Mouse (Mus musculus) midbrain, embryonic 14.5 days (tissue): ENCODE measurements around the gene Mier2. TPM values are rescaled to one million over a fixed set of nuclear protein-coding genes. Genes with fewer than 3 reads are reported as not detected.

ENCODE experiments used
- ATAC-seq: fragments of 200-750 bp; cut with Nextera tagmentation; 2 replicates; pipeline ENCODE4 v1.8.0; 2017; ENCODE audit warnings: moderate number of reproducible peaks, moderate library complexity; ENCODE audit not compliant: low FRiP score, low TSS enrichment
- DNase-seq: peaks from one replicate; pipeline ENCODE4 v3.0.0-alpha.2; 2015
- H3K27ac ChIP-seq: fragments of 300-500 bp; sonication (generic); replicated peaks from 2 replicates; pipeline ENCODE4 v1.5.1; 2014; ENCODE audit warnings: mild to moderate bottlenecking, low read depth, low read length, moderate library complexity
- H3K27me3 ChIP-seq: fragments of 300-500 bp; sonication (generic); 2 replicates; pipeline ENCODE4 v1.6.1; 2014; ENCODE audit warnings: low read length, control low read depth, mixed read lengths; ENCODE audit not compliant: control insufficient read depth, insufficient read depth
- H3K36me3 ChIP-seq: fragments of 300-500 bp; sonication (generic); 2 replicates; pipeline ENCODE4 v1.6.1; 2014; ENCODE audit warnings: low read length, control low read depth; ENCODE audit not compliant: control insufficient read depth, insufficient read depth
- H3K4me1 ChIP-seq: fragments of 300-500 bp; sonication (generic); 2 replicates; pipeline ENCODE4 v1.6.1; 2014; ENCODE audit warnings: mild to moderate bottlenecking, antibody characterized with exemption, low read length, control low read depth; ENCODE audit not compliant: control insufficient read depth, insufficient read depth
- H3K4me2 ChIP-seq: fragments of 300-500 bp; sonication (generic); 2 replicates; pipeline ENCODE4 v1.6.1; 2014; ENCODE audit warnings: mild to moderate bottlenecking, low read length, moderate library complexity
- H3K4me3 ChIP-seq: fragments of 300-500 bp; sonication (generic); replicated peaks from 2 replicates; pipeline ENCODE4 v1.5.1; 2014; ENCODE audit warnings: low read depth, low read length
- H3K9ac ChIP-seq: fragments of 300-500 bp; sonication (generic); replicated peaks from 2 replicates; pipeline ENCODE4 v1.6.1; 2014; ENCODE audit warnings: mild to moderate bottlenecking, low read length, moderate library complexity
- H3K9me3 ChIP-seq: fragments of 300-500 bp; sonication (generic); 2 replicates; pipeline ENCODE4 v1.6.1; 2016; ENCODE audit warnings: low read length, control low read depth, mixed read lengths; ENCODE audit not compliant: control insufficient read depth
- WGBS: fragments of 180-500 bp; shearing (Covaris S2); extraction: QIAGEN DNeasy Blood & Tissue Kit; methylation state at CpG from one replicate; pipeline ENCODE4 v1.1.7; 2014; 5-methylcytosine and 5-hydroxymethylcytosine counted together
- polyA plus RNA-seq: library from polyadenylated mRNA; unstranded; fragments of >200 nt; fragmentation: Nextera tagmentation; extraction: Ambion mirVana; gene quantifications from 2 replicates; pipeline ENCODE4 v1.2.1, GENCODE M21; 2014

Gene Mier2
- 48.8 and 64.3 TPM in 2 replicates for polyA plus RNA-seq

DNA sequence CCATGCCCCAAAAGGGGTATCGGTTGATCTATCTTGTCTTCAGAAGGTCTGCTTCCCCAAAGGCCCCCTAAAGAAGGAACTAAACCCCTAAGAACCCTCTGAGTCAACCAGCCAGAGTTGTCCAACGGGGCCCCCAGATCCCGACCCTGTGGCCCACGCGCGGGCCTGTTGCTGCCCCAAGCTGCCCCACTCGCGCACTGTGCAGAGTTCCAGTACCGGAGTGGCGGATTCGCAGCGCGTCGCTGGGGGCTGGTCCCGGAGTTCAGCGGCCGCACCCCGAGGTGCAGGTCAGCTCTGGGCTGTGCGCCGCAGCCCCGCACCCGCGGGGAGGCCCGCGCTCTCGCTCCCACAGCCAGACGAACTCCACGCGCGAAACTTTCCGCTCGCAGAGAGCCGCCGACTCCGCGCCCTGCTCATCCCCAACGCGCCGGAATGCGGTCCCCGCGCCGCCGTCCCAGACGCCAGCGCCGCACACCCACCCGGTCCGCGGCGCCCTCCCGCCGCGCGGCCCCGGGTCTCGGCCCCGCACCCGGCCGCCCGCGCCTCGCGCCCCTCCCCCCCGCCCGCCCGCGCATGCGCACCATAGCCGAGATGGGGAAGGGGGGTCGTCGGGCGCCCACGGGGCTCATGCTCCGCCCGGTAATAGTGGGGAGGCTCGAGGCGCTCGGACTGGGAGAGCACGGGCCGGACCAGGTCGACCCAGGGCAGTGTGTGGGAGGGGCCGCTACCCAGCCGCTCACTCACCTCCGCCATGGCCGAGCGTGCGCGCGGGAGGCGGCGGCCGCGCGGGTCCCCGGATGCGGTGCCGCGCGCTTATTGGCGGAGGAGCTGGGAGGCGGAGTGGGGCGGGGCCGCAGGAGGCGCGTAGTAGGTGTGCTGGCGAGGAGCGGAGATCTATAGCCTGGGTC lies at the start of gene Mier2:
TSS of gene Mier2 (minus strand) at position 870 of the 908 bp plus-strand sequence.
- H3K27ac ChIP-seq: peak within 1 kb of the TSS; percentile 77
- H3K27me3 ChIP-seq: no peaks in the 10 kb centered on the region
- WGBS: under 1% methylated on average over 88 of the region's 108 CpGs
- H3K4me2 ChIP-seq: peak within 1 kb of the TSS; percentile 89
- peaks cover 12% of the 10 kb centered on the region for H3K36me3 ChIP-seq
- peaks cover 12% of the 10 kb centered on the region for H3K4me1 ChIP-seq
- ATAC-seq (peak; percentile 90), DNase-seq (peak; percentile 88)
- H3K4me3 ChIP-seq: peak within 1 kb of the TSS; percentile 90
- H3K9ac ChIP-seq: peak within 1 kb of the TSS; percentile 86
- H3K9me3 ChIP-seq: no peaks in the 10 kb centered on the region

DNA sequence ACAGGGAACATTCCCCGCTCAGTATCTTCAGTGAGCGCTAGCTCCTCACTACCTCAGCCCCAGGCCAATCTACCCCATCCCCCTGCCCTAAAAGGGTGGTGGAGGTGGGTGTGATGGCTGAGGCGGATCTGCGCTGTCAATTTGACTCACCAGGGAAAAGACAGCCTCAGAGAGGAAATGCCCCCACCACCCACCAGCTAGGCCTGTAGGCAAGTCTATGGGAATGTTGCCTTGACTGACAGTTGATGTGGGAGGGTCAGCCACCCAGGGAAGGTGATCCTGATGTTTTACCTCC lies 42.9 kb upstream of the Mier2 start:
- H3K36me3 ChIP-seq: no peaks in the 10 kb centered on the region
- H3K9ac ChIP-seq: no peak overlapping the region
- no peak overlapping the region for H3K27ac ChIP-seq
- no peaks in the 10 kb centered on the region for H3K4me1 ChIP-seq
- ATAC-seq (no peak), DNase-seq (no peak)
- no peak overlapping the region for H3K4me3 ChIP-seq
- H3K27me3 ChIP-seq: peaks cover 6% of the 10 kb centered on the region; the same call in 1 of the 2 replicates
- WGBS: 79% methylated on average over 4 of the region's 4 CpGs
- no peak overlapping the region for H3K4me2 ChIP-seq
- no peaks in the 10 kb centered on the region for H3K9me3 ChIP-seq

DNA sequence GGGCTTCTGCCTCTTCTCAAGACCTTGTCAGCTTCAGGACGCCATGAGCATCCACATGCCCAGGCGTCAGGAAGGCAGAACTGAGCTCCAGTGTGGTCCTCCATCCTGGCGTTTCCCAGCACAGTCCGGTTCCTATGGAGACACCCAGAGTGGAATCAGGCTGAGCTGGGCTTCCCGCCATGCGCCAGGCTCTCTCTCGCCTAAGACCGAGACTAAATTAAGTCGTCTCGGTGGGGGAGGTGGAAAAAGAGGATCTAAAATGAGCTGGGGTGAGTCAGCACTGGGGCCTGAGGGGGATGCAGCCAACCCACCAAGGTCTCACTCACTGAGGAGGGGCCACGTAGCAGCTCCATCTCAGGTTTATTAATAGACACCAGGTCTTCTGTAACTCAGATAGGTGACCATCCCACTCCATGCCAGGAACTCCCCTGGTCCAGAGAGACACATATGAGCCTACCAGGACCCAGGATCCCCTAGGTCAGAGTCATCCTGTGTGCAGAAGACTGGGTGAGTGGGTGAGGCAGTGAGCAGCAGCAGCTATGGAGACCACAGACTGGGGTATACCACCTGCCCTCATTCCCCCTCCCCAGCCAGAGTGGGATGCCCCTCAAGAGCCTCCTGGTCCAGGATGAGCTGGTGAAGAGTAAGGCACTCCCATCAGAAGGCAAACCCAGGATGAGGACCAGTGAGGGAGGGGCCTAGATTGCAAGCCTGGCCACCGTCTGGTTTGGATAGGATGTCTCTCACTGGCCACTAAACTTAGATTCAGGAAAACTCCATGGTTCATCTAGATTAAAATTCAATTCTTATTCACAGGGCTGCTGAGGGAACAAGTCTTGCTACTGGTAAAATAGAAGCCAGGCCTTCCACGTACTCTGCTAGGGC lies 42.3 kb upstream of the Mier2 start:
- Histone ChIP-seq H3K4me2 (no peak overlapping the region), H3K27ac (no peak overlapping the region), H3K27me3 (peaks cover 6% of the 10 kb centered on the region; the same call in 1 of the 2 replicates), H3K4me1 (no peaks in the 10 kb centered on the region), H3K4me3 (no peak overlapping the region), H3K9ac (no peak overlapping the region), H3K9me3 (no peaks in the 10 kb centered on the region), H3K36me3 (no peaks in the 10 kb centered on the region)
- 18% methylated on average over 13 of the region's 13 CpGs for WGBS
- DNase-seq (peak; percentile 33), ATAC-seq (no peak)

DNA sequence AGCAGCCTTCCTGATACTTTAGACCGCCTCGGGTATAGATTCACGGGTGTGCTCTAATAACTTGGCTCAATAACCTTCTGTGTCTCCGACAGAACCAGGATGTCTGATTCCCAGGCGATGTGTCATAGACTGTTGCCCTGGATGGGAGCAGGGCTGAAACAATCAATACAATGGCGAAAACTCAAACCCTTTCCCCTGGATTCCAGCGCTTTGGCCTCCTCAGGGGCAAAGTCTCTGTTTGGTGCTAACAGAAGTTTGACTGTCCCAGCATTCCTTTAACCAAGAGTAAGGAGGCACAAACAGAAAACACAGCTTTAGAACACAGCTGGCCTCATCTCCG lies 40.6 kb upstream of the Mier2 start:
- DNase-seq (no peak), ATAC-seq (no peak)

DNA sequence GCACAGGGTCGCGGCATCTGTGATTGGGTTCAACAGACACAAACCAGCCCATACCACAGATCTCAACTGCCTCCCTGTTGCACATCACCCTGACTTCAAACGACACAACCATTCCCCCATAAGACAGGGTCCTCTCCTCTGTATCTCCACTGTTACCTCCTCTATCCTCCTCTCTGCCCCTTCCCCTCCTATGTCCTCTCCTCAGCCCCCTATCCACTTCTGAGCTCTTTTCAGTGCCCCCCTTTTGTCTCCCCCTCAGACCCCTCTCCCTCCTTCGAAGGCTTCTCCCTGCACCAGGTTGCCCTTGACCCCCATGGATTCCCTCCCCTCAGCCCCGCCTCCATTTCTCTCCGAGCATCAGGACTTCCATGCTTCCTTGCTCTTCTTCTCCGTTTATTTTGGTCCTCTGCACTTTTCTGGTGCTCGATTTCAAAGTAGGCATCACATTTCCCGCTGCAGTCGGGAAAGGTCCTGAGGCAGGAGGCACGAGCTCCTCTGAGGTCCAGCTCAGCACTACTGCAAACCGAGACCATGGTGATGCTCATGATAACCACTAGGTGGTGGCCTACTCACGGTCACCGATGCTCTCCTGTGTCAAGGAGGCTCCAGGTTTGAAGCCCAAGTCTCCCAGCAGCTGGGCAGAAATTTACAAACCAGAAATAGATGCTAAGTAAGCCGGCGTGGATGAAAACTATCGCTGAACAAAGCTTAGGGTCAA lies 40.0 kb upstream of the Mier2 start:
- H3K36me3 ChIP-seq: no peaks in the 10 kb centered on the region
- ATAC-seq (peak; percentile 81; the same call in 1 of the 2 replicates), DNase-seq (peak; percentile 91)
- peaks cover 6% of the 10 kb centered on the region; the same call in 1 of the 2 replicates for H3K27me3 ChIP-seq
- 19% methylated on average over 17 of the region's 17 CpGs for WGBS
- H3K4me3 ChIP-seq: no peak overlapping the region
- no peaks in the 10 kb centered on the region for H3K4me1 ChIP-seq
- no peak overlapping the region for H3K27ac ChIP-seq
- no peak overlapping the region for H3K9ac ChIP-seq
- no peaks in the 10 kb centered on the region for H3K9me3 ChIP-seq
- H3K4me2 ChIP-seq: 0 out of 2 replicates have a peak overlapping the region, but pooled peaks have one; percentile 18

More for the DNA sequence above, 40.6 kb upstream of the Mier2 start:
- no peaks in the 10 kb centered on the region for H3K9me3 ChIP-seq
- H3K27me3 ChIP-seq: peaks cover 6% of the 10 kb centered on the region; the same call in 1 of the 2 replicates
- H3K4me2 ChIP-seq: no peak overlapping the region
- H3K4me1 ChIP-seq: no peaks in the 10 kb centered on the region
- H3K36me3 ChIP-seq: no peaks in the 10 kb centered on the region
- 62% methylated on average over 8 of the region's 8 CpGs for WGBS
- no peak overlapping the region for H3K9ac ChIP-seq
- no peak overlapping the region for H3K27ac ChIP-seq
- H3K4me3 ChIP-seq: no peak overlapping the region

DNA sequence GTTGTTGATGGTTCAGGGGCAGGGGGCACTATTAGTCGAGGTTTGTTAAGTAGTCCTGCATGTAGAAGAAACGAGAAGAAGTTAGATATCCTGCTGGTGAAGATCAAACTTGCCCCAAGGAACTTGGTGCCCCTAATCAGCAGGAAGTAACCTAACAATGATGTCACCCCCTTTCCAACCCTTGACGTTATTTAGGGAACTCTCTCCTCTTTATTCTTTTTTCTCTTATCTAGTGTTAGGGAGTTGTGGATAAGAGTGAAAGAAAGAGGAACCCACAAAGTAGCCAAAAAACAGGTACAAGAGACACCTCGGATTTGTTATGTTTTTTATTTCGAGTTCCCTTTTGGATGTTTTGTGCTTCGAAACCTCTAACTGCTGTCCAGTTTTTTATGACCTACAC lies 39.1 kb upstream of the Mier2 start:
- no peak for ATAC-seq
- H3K4me2 ChIP-seq: no peak overlapping the region
- 60% methylated on average over 6 of the region's 6 CpGs for WGBS
- H3K4me1 ChIP-seq: no peaks in the 10 kb centered on the region
- H3K9ac ChIP-seq: no peak overlapping the region
- H3K9me3 ChIP-seq: no peaks in the 10 kb centered on the region
- H3K4me3 ChIP-seq: no peak overlapping the region
- H3K27ac ChIP-seq: no peak overlapping the region
- DNase-seq: no peak
- H3K27me3 ChIP-seq: peaks cover 6% of the 10 kb centered on the region; the same call in 1 of the 2 replicates
- no peaks in the 10 kb centered on the region for H3K36me3 ChIP-seq

DNA sequence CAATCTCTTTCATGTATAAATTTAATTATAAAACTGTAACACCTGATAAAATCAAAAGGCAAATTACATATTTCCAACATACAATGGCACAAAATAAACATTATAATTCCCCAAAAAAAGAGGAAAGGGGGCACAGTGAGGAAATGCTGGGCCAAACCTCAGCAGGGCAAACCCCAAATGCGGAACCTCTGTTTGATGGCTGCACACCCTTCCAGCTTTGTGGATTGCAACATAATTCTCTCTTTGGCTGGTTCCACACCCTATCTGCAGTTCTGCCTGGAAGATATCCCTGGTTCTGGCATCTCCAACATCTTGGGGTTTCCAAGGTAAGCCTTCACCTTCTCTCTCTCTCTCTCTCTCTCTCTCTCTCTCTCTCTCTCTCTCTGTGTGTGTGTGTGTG lies 35.7 kb upstream of the Mier2 start:
- H3K4me3 ChIP-seq: no peak overlapping the region
- 86% methylated on average over 1 of the region's 1 CpGs for WGBS
- no peak overlapping the region for H3K27ac ChIP-seq
- no peak for ATAC-seq
- no peak for DNase-seq
- H3K4me1 ChIP-seq: no peaks in the 10 kb centered on the region
- H3K27me3 ChIP-seq: peaks cover 6% of the 10 kb centered on the region; the same call in 1 of the 2 replicates
- H3K4me2 ChIP-seq: no peak overlapping the region
- no peaks in the 10 kb centered on the region for H3K36me3 ChIP-seq
- H3K9me3 ChIP-seq: no peaks in the 10 kb centered on the region
- H3K9ac ChIP-seq: no peak overlapping the region

DNA sequence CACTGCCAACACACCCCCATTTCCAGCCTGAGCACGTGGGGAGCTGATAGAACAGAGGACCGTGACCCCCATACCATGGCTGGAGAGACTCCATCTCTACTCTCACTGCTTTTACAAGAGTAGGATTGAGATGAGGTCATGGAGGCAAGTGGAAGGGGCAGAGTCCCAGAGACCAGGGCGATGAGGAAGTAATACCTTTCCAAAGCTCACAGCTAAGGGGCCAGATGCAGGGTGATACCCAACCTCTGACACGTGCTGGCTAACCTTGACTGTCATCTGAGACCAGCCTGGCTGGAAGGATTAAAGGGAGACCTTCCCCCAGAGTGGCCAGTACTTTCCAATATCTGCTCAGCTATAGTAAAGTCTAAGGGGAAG lies 32.7 kb upstream of the Mier2 start:
- Histone ChIP-seq H3K4me1 (no peaks in the 10 kb centered on the region), H3K27me3 (no peaks in the 10 kb centered on the region), H3K27ac (no peak overlapping the region), H3K4me2 (no peak overlapping the region), H3K36me3 (no peaks in the 10 kb centered on the region), H3K4me3 (no peak overlapping the region), H3K9me3 (no peaks in the 10 kb centered on the region), H3K9ac (no peak overlapping the region)
- no peak for ATAC-seq
- no peak for DNase-seq
- WGBS: 78% methylated on average over 4 of the region's 4 CpGs
